Mouse (Mus musculus) left cerebral cortex, postnatal 14 days (tissue): ENCODE results near the gene Armc5. TPM values are rescaled to one million over a fixed set of nuclear protein-coding genes. Genes with fewer than 3 reads are reported as not detected.
A peak's percentile ranks its signal among the peaks of the same experiment; 100 is the strongest.

Experiments used
- DNase-seq, 2 experiments: peaks; one replicate each; pipeline ENCODE4 v3.0.0; 2021 to 2022; ENCODE audit warnings: low spot score in 2 of 2, mixed read lengths in 1 of 2
- intact Hi-C: fragments of 180-260 bp; cut with DNase I; formaldehyde crosslinking; loops from one replicate; pipeline ENCODE4 v1.15.1; 2025
- total RNA-seq, 2 experiments: library from RNA; stranded (reverse); gene quantifications; 2 replicates each; pipeline ENCODE4 v1.2.3; 2021

Armc5 gene
- total RNA-seq, 2 experiments from 2014 or later = 9.7 to 11.4 TPM

GRCm38 (mm10) chr7:128242331-128242730, 5.2 kb downstream of the Armc5 start:
- intact Hi-C loops = no loop called here
- DNase-seq = no peak

- intact Hi-C loops = no loop called here
- no peak for DNase-seq
Measured at GRCm38 (mm10) chr7:128243921-128244320, 6.8 kb downstream of the Armc5 start.

GRCm38 (mm10) chr7:128244410-128245025, 7.4 kb downstream of the Armc5 start:
- DNase-seq = no peak
- intact Hi-C loops = loop anchor here (5.0 kb wide), 2 partner anchors 53 to 463 kb away; partner anchors contain the start of gene BC017158

- intact Hi-C loops = loop anchor here (5.0 kb wide), 2 partner anchors 52 to 462 kb away; partner anchors contain the start of gene BC017158
- no peak for DNase-seq
Measured at GRCm38 (mm10) chr7:128245547-128245946, 8.4 kb downstream of the Armc5 start.

- intact Hi-C loops = loop anchor here (1.0 to 5.0 kb wide), 4 partner anchors 51 to 461 kb away; partner anchors contain the start of gene BC017158
- DNase-seq = peak; percentile 56 to 69
Measured at GRCm38 (mm10) chr7:128246496-128247391, 9.6 kb downstream of the Armc5 start, which contains the start of gene Tgfb1i1. Gene Tgfb1i1 (plus strand): TSS chr7:128246812.

GRCm38 (mm10) chr7:128247443-128247842, 10.3 kb downstream of the Armc5 start:
- DNase-seq = peak; percentile 93
- intact Hi-C loops = loop anchor here (1.0 to 5.0 kb wide), 4 partner anchors 50 to 460 kb away; partner anchors contain the start of gene BC017158

GRCm38 (mm10) chr7:128248081-128249042, 11.2 kb downstream of the Armc5 start:
- no peak for DNase-seq
- intact Hi-C loops = loop anchor here (5.0 kb wide), 2 partner anchors 49 to 459 kb away; partner anchors contain the start of gene BC017158

- intact Hi-C loops = loop anchor here (5.0 kb wide), 2 partner anchors 47 to 457 kb away; partner anchors contain the start of gene BC017158
- no peak for DNase-seq
Measured at GRCm38 (mm10) chr7:128249998-128250397, 12.9 kb downstream of the Armc5 start.

GRCm38 (mm10) chr7:128251946-128252345, 14.8 kb downstream of the Armc5 start:
- DNase-seq = no peak
- intact Hi-C loops = no loop called here

- peak; percentile 75 to 87 for DNase-seq
- intact Hi-C loops = no loop called here
Measured at GRCm38 (mm10) chr7:128252609-128253008, 15.5 kb downstream of the Armc5 start.

- intact Hi-C loops = no loop called here
- DNase-seq = no peak
Measured at GRCm38 (mm10) chr7:128254978-128255377, 17.8 kb downstream of the Armc5 start.

GRCm38 (mm10) chr7:128255757-128256156, 18.6 kb downstream of the Armc5 start:
- no peak for DNase-seq
- intact Hi-C loops = no loop called here

- DNase-seq = no peak
- intact Hi-C loops = no loop called here
Measured at GRCm38 (mm10) chr7:128256783-128257334, 19.7 kb downstream of the Armc5 start.

- intact Hi-C loops = no loop called here
- no peak for DNase-seq
Measured at GRCm38 (mm10) chr7:128265411-128265810, 28.3 kb downstream of the Armc5 start, which contains the start of gene Slc5a2. Gene Slc5a2 (plus strand): TSS chr7:128265657.

- DNase-seq = no peak
- intact Hi-C loops = no loop called here
Measured at GRCm38 (mm10) chr7:128266056-128266455, 28.9 kb downstream of the Armc5 start.

GRCm38 (mm10) chr7:128267391-128267790, 30.2 kb downstream of the Armc5 start:
- intact Hi-C loops = no loop called here
- no peak for DNase-seq

GRCm38 (mm10) chr7:128267813-128268212, 30.7 kb downstream of the Armc5 start:
- intact Hi-C loops = no loop called here
- DNase-seq = no peak

- DNase-seq = no peak
- intact Hi-C loops = no loop called here
Measured at GRCm38 (mm10) chr7:128270431-128270850, 33.3 kb downstream of the Armc5 start.

GRCm38 (mm10) chr7:128271496-128271895, 34.4 kb downstream of the Armc5 start:
- intact Hi-C loops = no loop called here
- no peak for DNase-seq
